Mouse (Mus musculus): ENCODE results near the gene Wdr4. TPM values are rescaled to one million over a fixed set of nuclear protein-coding genes. Genes with fewer than 3 reads are reported as not detected.
"Not testable (repeated sequence)": the region's sequence is repeated elsewhere in the genome, so short reads cannot be mapped to it uniquely, and the experiment has no call there.

Gene Wdr4
- polyA plus RNA-seq, 1 experiment from 2014 or later: 32.7 TPM

- H3K27ac ChIP-seq (replicated peaks); ATAC-seq (ENCODE audit: insufficient number of reproducible peaks, low FRiP score, low TSS enrichment, low read depth); H3K9ac ChIP-seq; H3K4me2 ChIP-seq (replicated peaks); H3K4me3 ChIP-seq (replicated peaks); H3K9me3 ChIP-seq (replicated peaks); H3K27me3 ChIP-seq: not testable (repeated sequence)
- Histone ChIP-seq H3K36me3 (peaks cover 25% of the 10 kb centered on the region), H3K4me1 (peaks cover 13% of the 10 kb centered on the region)
- WGBS: 85% methylated on average over 4 of the region's 4 CpGs
Measured at GRCm38 (mm10) chr17:31532331-31532730, 12.6 kb upstream of the Wdr4 start.

GRCm38 (mm10) chr17:31531441-31532158, 11.8 kb upstream of the Wdr4 start:
- no peak overlapping the region for H3K4me2 ChIP-seq (replicated peaks)
- H3K4me3 ChIP-seq (replicated peaks): no peak overlapping the region
- no peaks in the 10 kb centered on the region for H3K27me3 ChIP-seq
- peaks cover 13% of the 10 kb centered on the region for H3K4me1 ChIP-seq
- WGBS: 75% methylated on average over 14 of the region's 14 CpGs
- no peak overlapping the region for H3K9ac ChIP-seq
- no peak for ATAC-seq (ENCODE audit: insufficient number of reproducible peaks, low FRiP score, low TSS enrichment, low read depth)
- H3K36me3 ChIP-seq: peaks cover 32% of the 10 kb centered on the region
- no peaks in the 10 kb centered on the region for H3K9me3 ChIP-seq (replicated peaks)
- H3K27ac ChIP-seq (replicated peaks): no peak overlapping the region

GRCm38 (mm10) chr17:31529314-31529713, 9.5 kb upstream of the Wdr4 start:
- Histone ChIP-seq H3K27ac (replicated peaks) (no peak overlapping the region; the same call in 1 of the 2 replicates), H3K36me3 (peaks cover 45% of the 10 kb centered on the region), H3K4me2 (replicated peaks) (no peak overlapping the region), H3K9me3 (replicated peaks) (no peaks in the 10 kb centered on the region), H3K27me3 (no peaks in the 10 kb centered on the region), H3K4me3 (replicated peaks) (no peak overlapping the region), H3K9ac (no peak overlapping the region), H3K4me1 (no peaks in the 10 kb centered on the region)
- ATAC-seq (ENCODE audit: insufficient number of reproducible peaks, low FRiP score, low TSS enrichment, low read depth): no peak
- WGBS: 29% methylated on average over 15 of the region's 15 CpGs

GRCm38 (mm10) chr17:31525816-31526215, 6.0 kb upstream of the Wdr4 start:
- H3K4me3 ChIP-seq (replicated peaks): no peak overlapping the region
- no peaks in the 10 kb centered on the region for H3K9me3 ChIP-seq (replicated peaks)
- peaks cover 50% of the 10 kb centered on the region for H3K36me3 ChIP-seq
- WGBS: 89% methylated on average over 3 of the region's 3 CpGs
- ATAC-seq (ENCODE audit: insufficient number of reproducible peaks, low FRiP score, low TSS enrichment, low read depth): no peak
- no peak overlapping the region for H3K27ac ChIP-seq (replicated peaks)
- H3K4me2 ChIP-seq (replicated peaks): no peak overlapping the region
- H3K9ac ChIP-seq: no peak overlapping the region
- H3K27me3 ChIP-seq: no peaks in the 10 kb centered on the region
- peaks cover 12% of the 10 kb centered on the region for H3K4me1 ChIP-seq

GRCm38 (mm10) chr17:31525114-31525513, 5.3 kb upstream of the Wdr4 start:
- Histone ChIP-seq H3K4me1 (peaks cover 15% of the 10 kb centered on the region), H3K4me2 (replicated peaks) (no peak overlapping the region), H3K27me3 (no peaks in the 10 kb centered on the region), H3K4me3 (replicated peaks) (no peak overlapping the region), H3K9me3 (replicated peaks) (no peaks in the 10 kb centered on the region), H3K9ac (no peak overlapping the region), H3K36me3 (peaks cover 50% of the 10 kb centered on the region), H3K27ac (replicated peaks) (no peak overlapping the region)
- WGBS: 93% methylated on average over 4 of the region's 4 CpGs
- ATAC-seq (ENCODE audit: insufficient number of reproducible peaks, low FRiP score, low TSS enrichment, low read depth): no peak

- Histone ChIP-seq H3K9ac (no peak overlapping the region), H3K36me3 (peaks cover 29% of the 10 kb centered on the region), H3K4me1 (peaks cover 21% of the 10 kb centered on the region), H3K9me3 (replicated peaks) (no peaks in the 10 kb centered on the region), H3K4me3 (replicated peaks) (no peak overlapping the region), H3K4me2 (replicated peaks) (no peak overlapping the region), H3K27ac (replicated peaks) (0 out of 2 replicates have a peak overlapping the region, but pooled peaks have one; percentile 22), H3K27me3 (no peaks in the 10 kb centered on the region)
- no peak for ATAC-seq (ENCODE audit: insufficient number of reproducible peaks, low FRiP score, low TSS enrichment, low read depth)
- 82% methylated on average over 6 of the region's 6 CpGs for WGBS
Measured at GRCm38 (mm10) chr17:31521948-31522347, 2.2 kb upstream of the Wdr4 start.

GRCm38 (mm10) chr17:31520895-31521294, 1.1 kb upstream of the Wdr4 start:
- peak overlapping the region; percentile 94 for H3K4me3 ChIP-seq (replicated peaks)
- 10% methylated on average over 3 of the region's 3 CpGs for WGBS
- peaks cover 21% of the 10 kb centered on the region for H3K4me1 ChIP-seq
- H3K9me3 ChIP-seq (replicated peaks): no peaks in the 10 kb centered on the region
- peak overlapping the region; percentile 68 for H3K4me2 ChIP-seq (replicated peaks)
- H3K27ac ChIP-seq (replicated peaks): peak overlapping the region; percentile 89; the same call in 1 of the 2 replicates
- H3K9ac ChIP-seq: peak overlapping the region; percentile 65; the same call in 1 of the 2 replicates
- H3K36me3 ChIP-seq: peaks cover 26% of the 10 kb centered on the region; the same call in 1 of the 2 replicates
- ATAC-seq (ENCODE audit: insufficient number of reproducible peaks, low FRiP score, low TSS enrichment, low read depth): no peak
- H3K27me3 ChIP-seq: no peaks in the 10 kb centered on the region

- WGBS: under 1% methylated on average over 7 of the region's 7 CpGs
- Histone ChIP-seq H3K36me3 (0 out of 2 replicates have a peak, but pooled peaks cover 14% of the 10 kb centered on the region), H3K4me2 (replicated peaks) (peak overlapping the region; percentile 68), H3K9ac (no peak overlapping the region), H3K27ac (replicated peaks) (peak overlapping the region; percentile 72), H3K27me3 (no peaks in the 10 kb centered on the region), H3K4me3 (replicated peaks) (peak overlapping the region; percentile 94), H3K9me3 (replicated peaks) (no peaks in the 10 kb centered on the region), H3K4me1 (peaks cover 21% of the 10 kb centered on the region)
- ATAC-seq (ENCODE audit: insufficient number of reproducible peaks, low FRiP score, low TSS enrichment, low read depth): peak; percentile 32; the same call in 1 of the 2 replicates
Measured at GRCm38 (mm10) chr17:31519344-31519945, 335 bp downstream of the Wdr4 start.

GRCm38 (mm10) chr17:31514696-31515095, 5.1 kb downstream of the Wdr4 start:
- no peak overlapping the region for H3K4me2 ChIP-seq (replicated peaks)
- no peaks in the 10 kb centered on the region for H3K9me3 ChIP-seq (replicated peaks)
- H3K4me3 ChIP-seq (replicated peaks): no peak overlapping the region
- peaks cover 20% of the 10 kb centered on the region for H3K4me1 ChIP-seq
- no peak overlapping the region for H3K27ac ChIP-seq (replicated peaks)
- H3K27me3 ChIP-seq: no peaks in the 10 kb centered on the region
- H3K9ac ChIP-seq: no peak overlapping the region
- no peak for ATAC-seq (ENCODE audit: insufficient number of reproducible peaks, low FRiP score, low TSS enrichment, low read depth)
- 58% methylated on average over 1 of the region's 1 CpGs for WGBS
- H3K36me3 ChIP-seq: peaks cover 4% of the 10 kb centered on the region

- H3K4me1 ChIP-seq: peaks cover 14% of the 10 kb centered on the region
- peaks cover 22% of the 10 kb centered on the region for H3K36me3 ChIP-seq
- H3K4me2 ChIP-seq (replicated peaks): peak overlapping the region; percentile 75
- H3K9ac ChIP-seq: peak overlapping the region; percentile 68
- no peaks in the 10 kb centered on the region for H3K27me3 ChIP-seq
- WGBS: 23% methylated on average over 6 of the region's 6 CpGs
- peak overlapping the region; percentile 79 for H3K27ac ChIP-seq (replicated peaks)
- peak overlapping the region; percentile 69 for H3K4me3 ChIP-seq (replicated peaks)
- no peak for ATAC-seq (ENCODE audit: insufficient number of reproducible peaks, low FRiP score, low TSS enrichment, low read depth)
- no peaks in the 10 kb centered on the region for H3K9me3 ChIP-seq (replicated peaks)
Measured at GRCm38 (mm10) chr17:31512593-31512992, 7.2 kb downstream of the Wdr4 start.

- Histone ChIP-seq H3K4me1 (peaks cover 14% of the 10 kb centered on the region), H3K27me3 (no peaks in the 10 kb centered on the region), H3K9ac (peak overlapping the region; percentile 68), H3K4me2 (replicated peaks) (peak overlapping the region; percentile 75), H3K4me3 (replicated peaks) (peak overlapping the region; percentile 69), H3K27ac (replicated peaks) (peak overlapping the region; percentile 79), H3K9me3 (replicated peaks) (no peaks in the 10 kb centered on the region), H3K36me3 (peaks cover 29% of the 10 kb centered on the region)
- peak; percentile 93 for ATAC-seq (ENCODE audit: insufficient number of reproducible peaks, low FRiP score, low TSS enrichment, low read depth)
- under 1% methylated on average over 56 of the region's 56 CpGs for WGBS
Measured at GRCm38 (mm10) chr17:31511792-31512495, 7.8 kb downstream of the Wdr4 start.
